Mouse (Mus musculus) lung, postnatal 0 days (tissue): Measurements from ENCODE around the gene Sypl2.

ENCODE experiments used
- CTCF ChIP-seq: IDR thresholded peaks from 2 replicates; pipeline ENCODE4 v1.5.1; 2016; ENCODE audit warnings: antibody characterized with exemption, mild to moderate bottlenecking
- EP300 ChIP-seq: IDR thresholded peaks from 2 replicates; pipeline ENCODE4 v1.6.1; 2016; ENCODE audit warnings: antibody characterized with exemption, mild to moderate bottlenecking, control low read depth

DNA sequence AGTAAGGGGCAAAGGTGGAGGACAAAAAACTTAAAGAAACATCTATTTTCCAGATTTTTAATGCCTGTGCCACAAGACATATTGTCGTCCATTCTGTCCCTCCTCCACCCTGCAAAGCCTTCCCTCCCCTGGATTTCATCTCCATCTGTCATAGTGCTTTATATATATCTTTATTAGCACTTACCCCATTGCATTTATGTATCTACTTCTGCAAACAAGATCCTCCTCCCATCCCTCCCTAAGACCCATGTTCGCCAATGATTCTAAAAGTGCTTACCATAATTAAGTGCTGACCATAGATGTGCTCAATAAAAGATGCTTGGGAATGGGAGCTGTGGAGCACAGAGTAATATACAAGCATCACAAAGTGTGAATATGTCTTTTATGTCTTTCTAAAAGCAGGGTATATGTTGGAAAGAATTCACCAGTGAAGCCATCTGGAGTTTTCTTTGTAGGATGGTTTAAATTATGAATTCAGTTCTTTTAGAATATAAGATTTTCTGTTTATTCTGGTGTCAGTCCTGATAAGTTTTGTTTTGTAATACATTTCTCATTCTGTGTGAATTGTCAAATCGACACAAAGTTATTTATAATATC, 14.9 kb upstream of the Sypl2 start:
- TF ChIP-seq EP300 = no peak
- TF ChIP-seq CTCF = no peak
